Mouse (Mus musculus) cerebellum, adult 2 months (tissue): ENCODE data around the gene Leng9.

Experiments
- CTCF ChIP-seq: fragments of 200-500 bp; IDR thresholded peaks from 2 replicates; pipeline ENCODE4 v1.5.1; 2011; ENCODE audit warnings: low read depth, mild to moderate bottlenecking, control low read depth, low read length, moderate library complexity, borderline replicate concordance; ENCODE audit not compliant: insufficient read depth
- POLR2A ChIP-seq: fragments of 200-500 bp; IDR thresholded peaks from 2 replicates; pipeline ENCODE4 v1.6.1; 2011; ENCODE audit warnings: low read length, control low read depth, borderline replicate concordance; ENCODE audit not compliant: insufficient read depth

DNA sequence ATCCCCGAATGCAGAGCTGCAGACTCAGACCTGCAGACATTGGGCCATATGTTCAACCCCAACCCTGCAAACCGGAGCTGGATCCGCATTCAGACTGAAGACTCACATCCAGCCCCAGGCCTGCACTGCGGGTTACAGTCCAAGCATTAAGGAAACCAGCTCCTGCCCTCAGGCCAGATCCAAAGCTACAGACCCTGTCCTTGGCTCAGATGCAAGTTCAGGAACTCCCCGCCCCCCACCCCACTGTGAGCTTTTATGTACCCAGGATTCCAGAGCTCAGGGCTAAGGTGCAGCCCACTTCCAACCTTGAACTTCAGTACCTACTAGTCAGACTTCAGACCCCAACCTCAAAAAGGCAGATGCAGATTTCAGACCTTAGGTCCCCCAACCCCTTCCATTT, 25.3 kb downstream of the Leng9 start:
- TF ChIP-seq CTCF, result no peak
- TF ChIP-seq POLR2A, result no peak
